Mouse (Mus musculus): Measurements from ENCODE around the gene Atox1. TPM values are rescaled to one million over a fixed set of nuclear protein-coding genes. Genes with fewer than 3 reads are reported as not detected.

The Atox1 gene
- polyA plus RNA-seq, 1 experiment from 2014 or later: 274 TPM

DNA sequence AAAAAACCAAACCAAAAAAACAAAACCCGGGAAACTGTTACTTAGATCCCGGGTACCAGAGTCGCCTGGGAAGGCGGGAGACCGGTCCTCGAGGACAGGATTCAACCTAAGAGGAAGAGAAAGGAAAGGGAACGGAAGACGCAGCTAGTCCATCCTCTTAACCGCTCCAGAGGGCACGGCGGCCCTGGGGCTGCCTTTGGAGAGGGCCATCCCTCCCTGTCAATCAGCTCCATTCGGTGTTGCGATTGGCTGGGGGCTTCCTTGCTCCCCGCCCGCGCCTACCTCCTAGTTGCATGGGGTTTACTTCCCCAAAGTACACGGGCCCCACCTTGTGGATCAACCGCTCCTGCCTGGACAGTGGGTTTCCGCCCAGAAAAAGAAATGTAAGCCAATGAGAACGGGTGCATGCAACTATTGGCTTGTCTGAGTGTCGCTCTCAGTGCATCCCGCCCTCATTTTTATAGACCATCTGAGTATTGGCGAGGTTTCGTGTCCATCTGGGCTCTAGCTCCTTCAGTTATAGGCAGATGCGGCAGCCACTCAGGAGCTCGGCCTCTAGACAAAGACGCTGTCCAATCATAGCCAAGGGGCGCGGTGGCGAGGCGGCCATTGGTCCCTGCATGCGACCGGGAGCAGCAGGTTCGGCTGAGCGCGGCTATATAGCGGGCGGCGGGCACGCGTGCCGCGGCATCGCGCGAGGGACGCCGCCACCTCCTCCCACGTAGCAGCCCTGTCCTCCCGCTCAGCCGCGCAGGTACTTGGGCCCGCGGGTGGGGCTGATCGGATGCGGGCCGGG, 8.2 kb upstream of the Atox1 start, which contains the start of gene G3bp1:
G3bp1 (plus strand) TSS at position 638 of the 796 bp plus-strand sequence.
- H3K9ac ChIP-seq (replicated peaks): peak within 1 kb of the TSS; percentile 95
- under 1% methylated on average over 57 of the region's 57 CpGs for WGBS
- H3K36me3 ChIP-seq: peaks cover 17% of the 10 kb centered on the region
- peak within 1 kb of the TSS; percentile 89 for H3K27ac ChIP-seq
- H3K27me3 ChIP-seq: no peaks in the 10 kb centered on the region
- ATAC-seq: peak; percentile 98
- no peaks in the 10 kb centered on the region for H3K9me3 ChIP-seq
- peaks cover 27% of the 10 kb centered on the region for H3K4me1 ChIP-seq (replicated peaks)
- H3K4me2 ChIP-seq (replicated peaks): peak within 1 kb of the TSS; percentile 80
- peak within 1 kb of the TSS; percentile 95 for H3K4me3 ChIP-seq (replicated peaks)

DNA sequence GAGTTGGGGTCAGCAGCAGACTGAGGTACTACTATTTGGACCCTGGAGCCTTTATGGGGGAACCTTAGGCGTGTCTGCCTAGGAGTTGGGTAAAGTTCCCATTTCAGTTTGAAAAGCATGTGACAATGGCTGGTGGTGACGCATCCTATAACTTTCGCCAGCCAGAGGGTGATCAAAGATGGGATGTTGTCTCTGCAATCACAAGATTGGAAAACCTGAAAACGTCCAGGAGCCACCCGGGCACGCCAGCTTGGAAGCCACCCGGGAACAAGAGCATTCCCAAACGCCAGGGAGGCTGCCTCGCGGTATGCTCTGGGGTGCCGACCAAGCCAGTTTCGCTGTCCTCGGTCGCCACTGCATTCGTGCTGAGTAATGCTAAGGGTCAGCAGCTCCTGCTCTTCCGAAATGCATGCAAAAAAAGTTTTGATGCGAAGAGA, 7.6 kb upstream of the Atox1 start:
- Histone ChIP-seq H3K27me3 (no peaks in the 10 kb centered on the region), H3K9ac (replicated peaks) (peak overlapping the region; percentile 73), H3K4me3 (replicated peaks) (peak overlapping the region; percentile 48), H3K4me1 (replicated peaks) (peaks cover 27% of the 10 kb centered on the region), H3K4me2 (replicated peaks) (peak overlapping the region; percentile 80), H3K36me3 (peaks cover 13% of the 10 kb centered on the region), H3K9me3 (no peaks in the 10 kb centered on the region), H3K27ac (peak overlapping the region; percentile 89)
- peak; percentile 5 for ATAC-seq
- 2% methylated on average over 17 of the region's 17 CpGs for WGBS

GRCm38 (mm10) chr11:55468012-55468411, 7.0 kb upstream of the Atox1 start:
- peak overlapping the region; percentile 48 for H3K4me3 ChIP-seq (replicated peaks)
- H3K4me2 ChIP-seq (replicated peaks): peak overlapping the region; percentile 80
- 64% methylated on average over 10 of the region's 10 CpGs for WGBS
- no peaks in the 10 kb centered on the region for H3K9me3 ChIP-seq
- H3K36me3 ChIP-seq: peaks cover 9% of the 10 kb centered on the region
- peak overlapping the region; percentile 73; the same call in 1 of the 2 replicates for H3K9ac ChIP-seq (replicated peaks)
- peaks cover 25% of the 10 kb centered on the region for H3K4me1 ChIP-seq (replicated peaks)
- H3K27ac ChIP-seq: peak overlapping the region; percentile 89; the same call in 1 of the 2 replicates
- ATAC-seq: no peak
- H3K27me3 ChIP-seq: no peaks in the 10 kb centered on the region

DNA sequence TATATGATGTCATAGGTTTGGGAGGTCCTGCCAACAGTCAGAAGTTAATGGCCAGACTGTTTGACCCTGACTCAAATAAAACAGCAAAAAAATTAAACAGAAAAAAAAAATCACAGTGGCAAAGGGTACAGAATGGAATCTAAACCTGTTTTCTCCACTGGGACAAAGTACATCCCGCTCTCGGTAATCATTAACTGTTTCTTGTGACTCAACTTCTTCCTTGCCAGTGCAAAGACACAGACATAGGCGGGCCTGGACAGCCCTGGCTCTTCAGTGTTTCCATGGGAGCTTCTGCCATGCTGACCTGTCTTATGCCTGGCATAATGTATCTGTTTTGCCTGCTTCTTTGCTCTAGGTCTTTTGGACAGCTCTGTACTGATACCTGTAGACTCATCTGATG, 4.1 kb upstream of the Atox1 start:
- no peak for ATAC-seq
- Histone ChIP-seq H3K27me3 (no peaks in the 10 kb centered on the region), H3K9me3 (no peaks in the 10 kb centered on the region), H3K27ac (no peak overlapping the region), H3K4me3 (replicated peaks) (no peak overlapping the region), H3K36me3 (no peaks in the 10 kb centered on the region), H3K4me1 (replicated peaks) (peaks cover 21% of the 10 kb centered on the region), H3K4me2 (replicated peaks) (no peak overlapping the region), H3K9ac (replicated peaks) (no peak overlapping the region)
- 83% methylated on average over 3 of the region's 3 CpGs for WGBS

DNA sequence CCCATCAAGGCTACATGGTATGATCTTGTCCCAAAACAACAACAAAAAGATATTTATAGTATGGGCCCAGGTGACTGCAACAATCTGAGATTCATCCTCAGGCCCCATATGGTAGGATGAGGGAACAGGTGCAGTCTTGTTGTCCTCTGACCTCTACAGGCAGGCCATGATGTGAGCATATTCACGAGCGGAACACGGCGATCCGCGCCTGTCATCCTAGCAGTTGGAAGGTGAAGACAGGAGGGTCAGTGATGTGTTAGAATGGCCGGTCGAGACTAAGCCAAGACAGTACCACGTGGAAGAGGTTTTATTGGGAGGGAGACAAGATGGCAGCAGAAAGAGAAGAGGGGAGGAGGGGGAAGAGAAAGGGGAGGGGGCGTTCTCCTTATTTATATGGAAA, 3.7 kb upstream of the Atox1 start:
- Histone ChIP-seq H3K9ac (replicated peaks) (no peak overlapping the region), H3K36me3 (no peaks in the 10 kb centered on the region), H3K27ac (no peak overlapping the region), H3K4me1 (replicated peaks) (peaks cover 25% of the 10 kb centered on the region), H3K4me3 (replicated peaks) (no peak overlapping the region), H3K4me2 (replicated peaks) (no peak overlapping the region), H3K27me3 (no peaks in the 10 kb centered on the region), H3K9me3 (no peaks in the 10 kb centered on the region)
- ATAC-seq: no peak
- WGBS: 90% methylated on average over 10 of the region's 10 CpGs

GRCm38 (mm10) chr11:55462149-55462548, 1.1 kb upstream of the Atox1 start:
- no peaks in the 10 kb centered on the region for H3K27me3 ChIP-seq
- H3K9ac ChIP-seq (replicated peaks): no peak overlapping the region
- WGBS: 97% methylated on average over 9 of the region's 9 CpGs
- no peaks in the 10 kb centered on the region for H3K36me3 ChIP-seq
- no peak for ATAC-seq
- H3K27ac ChIP-seq: no peak overlapping the region
- H3K4me1 ChIP-seq (replicated peaks): peaks cover 27% of the 10 kb centered on the region
- no peaks in the 10 kb centered on the region for H3K9me3 ChIP-seq
- H3K4me2 ChIP-seq (replicated peaks): no peak overlapping the region
- H3K4me3 ChIP-seq (replicated peaks): no peak overlapping the region

DNA sequence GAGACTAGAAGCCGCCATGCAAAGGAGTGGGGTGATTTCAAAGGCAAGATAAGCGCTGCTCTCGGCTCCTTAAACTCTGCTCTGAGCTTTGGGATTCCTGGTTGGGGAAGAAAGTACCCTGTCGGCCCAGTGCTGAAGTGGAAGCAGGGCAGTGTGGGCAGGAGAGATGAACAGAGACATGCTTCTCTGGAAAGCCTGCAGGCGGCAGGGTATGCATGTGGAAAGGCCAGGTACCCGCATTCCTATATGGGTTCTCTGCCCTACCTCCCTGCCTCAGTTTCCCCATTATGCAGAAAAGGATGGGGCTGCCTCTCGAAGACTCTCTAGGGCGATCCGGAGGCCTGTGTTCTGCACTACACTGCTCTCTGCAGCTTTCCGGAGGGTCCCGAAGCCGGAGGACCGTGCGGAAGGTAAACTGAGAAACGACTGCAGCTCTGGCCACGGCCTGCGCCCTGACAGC, 450 bp downstream of the Atox1 start:
- peak; percentile 87 for ATAC-seq
- no peaks in the 10 kb centered on the region for H3K9me3 ChIP-seq
- no peaks in the 10 kb centered on the region for H3K36me3 ChIP-seq
- peak overlapping the region; percentile 79 for H3K27ac ChIP-seq
- peak overlapping the region; percentile 79 for H3K4me3 ChIP-seq (replicated peaks)
- H3K4me2 ChIP-seq (replicated peaks): peak overlapping the region; percentile 91
- H3K9ac ChIP-seq (replicated peaks): peak overlapping the region; percentile 77
- H3K4me1 ChIP-seq (replicated peaks): peaks cover 31% of the 10 kb centered on the region
- H3K27me3 ChIP-seq: no peaks in the 10 kb centered on the region
- WGBS: under 1% methylated on average over 17 of the region's 17 CpGs

DNA sequence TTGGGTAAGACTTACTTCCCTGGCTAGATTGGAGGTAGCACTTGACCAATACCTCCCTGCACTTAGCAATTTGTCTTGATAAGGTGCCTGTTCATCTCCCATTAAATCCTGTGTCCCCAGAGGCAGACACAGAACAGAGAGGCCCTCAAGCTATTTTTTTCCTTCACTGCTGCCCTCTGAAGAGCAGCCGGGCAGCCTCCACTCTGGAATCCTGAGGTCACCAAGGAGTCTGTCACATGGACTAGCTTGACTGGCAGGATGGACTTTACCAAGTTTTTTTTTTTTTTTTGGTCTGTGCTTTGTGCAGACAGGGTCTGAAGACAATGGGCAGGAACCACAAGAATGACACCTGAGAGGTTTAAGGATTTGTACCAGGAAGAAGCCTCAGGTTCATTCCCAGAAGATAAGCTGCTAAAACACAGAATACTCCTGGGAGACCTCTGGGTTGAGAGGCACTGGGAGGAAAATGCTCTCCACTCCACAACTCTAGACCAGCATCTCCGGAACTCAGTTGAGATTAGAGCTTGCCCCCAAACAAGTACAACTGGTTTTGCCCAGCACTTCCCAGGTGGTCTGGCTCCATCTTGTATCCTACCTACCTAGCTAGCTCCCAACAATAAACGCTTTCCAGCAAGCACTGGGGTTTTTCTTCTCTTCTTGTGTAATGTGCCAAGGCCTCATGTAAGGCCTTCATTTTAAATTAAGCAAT, 1.0 kb downstream of the Atox1 start:
- WGBS: 33% methylated on average over 3 of the region's 3 CpGs
- Histone ChIP-seq H3K27me3 (no peaks in the 10 kb centered on the region), H3K4me3 (replicated peaks) (peak overlapping the region; percentile 79), H3K4me1 (replicated peaks) (peaks cover 31% of the 10 kb centered on the region), H3K4me2 (replicated peaks) (peak overlapping the region; percentile 91), H3K27ac (peak overlapping the region; percentile 79; the same call in 1 of the 2 replicates), H3K9me3 (no peaks in the 10 kb centered on the region), H3K36me3 (no peaks in the 10 kb centered on the region), H3K9ac (replicated peaks) (peak overlapping the region; percentile 77)
- no peak for ATAC-seq

DNA sequence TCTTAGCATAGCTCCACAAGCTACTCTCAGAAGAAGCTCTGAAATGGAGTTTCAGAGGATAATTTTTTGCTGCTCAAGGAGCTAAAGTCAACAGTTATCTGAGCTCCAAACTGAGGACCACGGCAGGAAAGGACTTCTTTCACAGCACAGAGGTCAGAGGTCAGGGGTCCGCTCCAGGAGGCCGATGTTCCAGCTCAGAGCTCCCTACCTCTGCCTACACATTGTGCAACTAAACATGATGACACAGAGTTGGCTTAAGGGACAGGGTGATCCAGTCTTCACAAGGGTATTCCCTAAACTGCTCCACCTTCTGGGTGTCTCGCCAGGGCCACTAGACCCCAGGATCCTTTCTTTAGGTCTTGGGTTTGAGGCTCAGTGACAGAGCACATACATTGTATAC, 2.5 kb downstream of the Atox1 start:
- peak overlapping the region; percentile 23; the same call in 1 of the 2 replicates for H3K9ac ChIP-seq (replicated peaks)
- no peaks in the 10 kb centered on the region for H3K27me3 ChIP-seq
- H3K9me3 ChIP-seq: no peaks in the 10 kb centered on the region
- no peak overlapping the region for H3K4me2 ChIP-seq (replicated peaks)
- WGBS: 57% methylated on average over 4 of the region's 4 CpGs
- no peak for ATAC-seq
- H3K36me3 ChIP-seq: peaks cover 11% of the 10 kb centered on the region; the same call in 1 of the 2 replicates
- no peak overlapping the region for H3K4me3 ChIP-seq (replicated peaks)
- peaks cover 31% of the 10 kb centered on the region for H3K4me1 ChIP-seq (replicated peaks)
- no peak overlapping the region for H3K27ac ChIP-seq

DNA sequence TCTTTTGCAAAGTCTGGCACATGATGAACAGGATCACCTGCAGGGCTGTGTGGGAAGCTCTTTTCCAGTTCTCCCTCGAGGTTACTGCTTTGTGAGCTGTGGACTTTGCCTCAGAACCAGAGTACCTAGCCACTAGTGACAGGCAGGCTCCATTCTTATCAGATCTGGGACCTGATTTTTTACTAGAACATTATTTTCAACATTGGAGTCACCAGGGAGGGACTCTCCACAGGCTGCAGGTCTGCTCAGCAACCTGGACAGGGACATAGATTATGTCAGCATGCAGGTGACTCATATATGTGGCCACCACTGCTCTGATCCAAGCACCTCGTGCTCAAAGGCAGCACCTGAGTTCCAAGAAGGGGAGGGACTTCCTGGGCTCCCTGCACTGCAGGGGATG, 5.9 kb downstream of the Atox1 start:
- H3K36me3 ChIP-seq: peaks cover 29% of the 10 kb centered on the region
- ATAC-seq: no peak
- H3K9ac ChIP-seq (replicated peaks): no peak overlapping the region
- H3K27me3 ChIP-seq: no peaks in the 10 kb centered on the region
- no peak overlapping the region for H3K4me3 ChIP-seq (replicated peaks)
- no peak overlapping the region for H3K4me2 ChIP-seq (replicated peaks)
- no peaks in the 10 kb centered on the region for H3K9me3 ChIP-seq
- 78% methylated on average over 2 of the region's 2 CpGs for WGBS
- peaks cover 18% of the 10 kb centered on the region for H3K4me1 ChIP-seq (replicated peaks)
- no peak overlapping the region for H3K27ac ChIP-seq

GRCm38 (mm10) chr11:55453640-55454039, 7.4 kb downstream of the Atox1 start:
- H3K27me3 ChIP-seq: no peaks in the 10 kb centered on the region
- H3K4me1 ChIP-seq (replicated peaks): 0 out of 2 replicates have a peak, but pooled peaks cover 8% of the 10 kb centered on the region
- H3K27ac ChIP-seq: no peak overlapping the region
- 94% methylated on average over 4 of the region's 4 CpGs for WGBS
- no peaks in the 10 kb centered on the region for H3K9me3 ChIP-seq
- H3K36me3 ChIP-seq: peaks cover 44% of the 10 kb centered on the region
- no peak for ATAC-seq
- no peak overlapping the region for H3K9ac ChIP-seq (replicated peaks)
- H3K4me3 ChIP-seq (replicated peaks): no peak overlapping the region
- H3K4me2 ChIP-seq (replicated peaks): no peak overlapping the region

DNA sequence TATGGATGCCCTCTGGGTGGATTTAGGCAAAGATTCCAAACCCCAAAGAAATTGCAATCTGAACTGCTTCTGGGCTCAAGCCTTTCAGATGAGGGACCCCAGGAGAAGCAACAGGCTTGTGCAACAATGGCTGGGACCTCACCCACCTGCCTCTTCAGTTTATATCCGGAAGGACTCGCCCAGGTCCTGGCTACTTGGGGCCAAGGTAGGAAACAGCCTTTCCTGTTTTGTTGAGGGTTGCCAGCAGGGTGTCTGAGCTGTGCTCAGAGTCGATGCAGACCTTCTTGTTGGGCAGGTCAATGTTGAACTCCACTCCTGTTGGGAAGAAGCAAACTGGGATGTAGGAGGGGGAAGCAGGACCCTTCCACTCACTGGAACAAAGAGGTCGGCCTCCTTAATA, 10.7 kb downstream of the Atox1 start:
- H3K4me3 ChIP-seq (replicated peaks): no peak overlapping the region
- no peaks in the 10 kb centered on the region for H3K9me3 ChIP-seq
- H3K27me3 ChIP-seq: no peaks in the 10 kb centered on the region
- no peak overlapping the region for H3K27ac ChIP-seq
- H3K4me1 ChIP-seq (replicated peaks): no peaks in the 10 kb centered on the region
- peaks cover 48% of the 10 kb centered on the region for H3K36me3 ChIP-seq
- no peak for ATAC-seq
- H3K4me2 ChIP-seq (replicated peaks): no peak overlapping the region
- WGBS: 72% methylated on average over 4 of the region's 4 CpGs
- no peak overlapping the region for H3K9ac ChIP-seq (replicated peaks)
